Mouse (Mus musculus) forebrain, embryonic 12.5 days (tissue): Measurements from ENCODE around the gene Fam210b. TPM values are rescaled to one million over a fixed set of nuclear protein-coding genes. Genes with fewer than 3 reads are reported as not detected.
"Not testable (repeated sequence)": the region's sequence is repeated elsewhere in the genome, so short reads cannot be mapped to it uniquely, and the experiment has no call there.

ENCODE experiments used
- ATAC-seq: fragments of 200-750 bp; cut with Nextera tagmentation; 2 replicates; pipeline ENCODE4 v1.8.0; 2017; ENCODE audit warnings: moderate TSS enrichment; ENCODE audit not compliant: low FRiP score
- H3K27ac ChIP-seq: fragments of 300-500 bp; sonication (generic); 2 replicates; pipeline ENCODE4 v1.5.1; 2016; ENCODE audit warnings: mild to moderate bottlenecking
- H3K27me3 ChIP-seq: fragments of 300-500 bp; sonication (generic); 2 replicates; pipeline ENCODE4 v1.6.1; 2016; ENCODE audit warnings: mild to moderate bottlenecking
- H3K36me3 ChIP-seq: fragments of 300-500 bp; sonication (generic); replicated peaks from 2 replicates; pipeline ENCODE4 v1.6.1; 2016; ENCODE audit warnings: mild to moderate bottlenecking
- H3K4me1 ChIP-seq: fragments of 300-500 bp; sonication (generic); 2 replicates; pipeline ENCODE4 v1.6.1; 2016
- H3K4me2 ChIP-seq: fragments of 300-500 bp; sonication (generic); 2 replicates; pipeline ENCODE4 v1.6.1; 2016; ENCODE audit warnings: mild to moderate bottlenecking, moderate library complexity
- H3K4me3 ChIP-seq: fragments of 300-500 bp; sonication (generic); replicated peaks from 2 replicates; pipeline ENCODE4 v1.5.1; 2016; ENCODE audit warnings: mild to moderate bottlenecking
- H3K9ac ChIP-seq: fragments of 300-500 bp; sonication (generic); 2 replicates; pipeline ENCODE4 v1.6.1; 2016; ENCODE audit warnings: mild to moderate bottlenecking
- H3K9me3 ChIP-seq: fragments of 300-500 bp; sonication (generic); 2 replicates; pipeline ENCODE4 v1.6.1; 2016
- WGBS: fragments of 180-500 bp; shearing (Covaris S2); methylation state at CpG from one replicate; pipeline ENCODE4 v1.1.7; 2016; 5-methylcytosine and 5-hydroxymethylcytosine counted together
- polyA plus RNA-seq: library from polyadenylated mRNA; unstranded; fragments of >200 nt; fragmentation: Nextera tagmentation; extraction: Ambion mirVana; gene quantifications from 2 replicates; pipeline ENCODE4 v1.2.1, GENCODE M21; 2016

The Fam210b gene
- polyA plus RNA-seq, result 22.4 and 24.1 TPM in 2 replicates

DNA sequence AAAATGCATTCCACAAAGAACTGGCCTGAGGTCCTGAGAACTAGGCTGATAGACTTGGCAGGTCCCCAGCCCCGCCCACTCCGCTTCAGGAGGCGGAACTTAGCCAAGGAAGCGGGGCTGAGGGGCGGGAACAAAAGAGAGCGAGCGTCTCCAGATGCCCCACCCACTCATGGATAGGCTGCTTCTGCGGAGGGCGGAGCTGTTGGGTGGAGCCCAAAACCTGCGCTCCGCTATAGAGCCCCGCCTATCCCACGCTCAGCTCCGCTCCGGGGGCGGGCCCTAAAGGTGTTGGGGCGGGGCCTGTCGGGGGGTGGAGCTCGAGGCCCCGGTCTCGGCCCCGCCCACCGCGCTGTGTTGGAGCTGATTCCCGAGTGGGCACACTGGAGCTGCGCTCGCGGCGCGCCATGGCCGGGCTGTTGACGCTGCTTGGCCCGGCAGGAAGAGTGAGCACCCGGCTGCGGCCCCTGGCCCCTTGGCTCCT, at the start of gene Fam210b:
Gene Fam210b (plus strand): TSS at position 308 of the 481 bp plus-strand sequence.
- WGBS, result under 1% methylated on average over 35 of the region's 35 CpGs

DNA sequence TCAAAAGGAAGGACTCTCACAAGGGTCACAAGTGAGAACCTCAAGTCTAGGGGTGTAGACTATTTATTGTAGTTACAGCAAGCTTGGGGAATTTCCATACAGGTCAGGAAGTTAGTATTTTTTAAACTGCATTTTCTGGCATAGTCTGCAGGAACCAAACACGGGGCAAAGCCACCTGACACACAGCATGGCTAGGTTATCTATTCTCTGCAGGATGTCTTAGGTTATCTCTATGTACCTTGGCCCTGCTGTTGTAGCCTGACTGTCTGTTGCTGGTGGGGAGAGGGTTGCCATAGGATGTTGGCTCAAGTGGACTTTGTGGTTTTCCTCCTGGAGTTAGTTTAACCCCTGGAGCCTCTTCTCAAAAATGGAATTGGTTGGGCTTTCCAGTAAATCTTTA, 47.3 kb upstream of the Fam210b start:
- no peak overlapping the region for H3K4me2 ChIP-seq
- H3K9me3 ChIP-seq, result no peaks in the 10 kb centered on the region
- H3K4me3 ChIP-seq, result no peak overlapping the region
- H3K9ac ChIP-seq, result no peak overlapping the region
- H3K27ac ChIP-seq, result no peak overlapping the region
- peaks cover 25% of the 10 kb centered on the region; the same call in 1 of the 2 replicates for H3K27me3 ChIP-seq
- peaks cover 23% of the 10 kb centered on the region for H3K4me1 ChIP-seq
- no peak for ATAC-seq
- no peaks in the 10 kb centered on the region for H3K36me3 ChIP-seq
- 64% methylated on average over 1 of the region's 1 CpGs for WGBS

More for the DNA sequence above, at the start of gene Fam210b:
- peak; percentile 96 for ATAC-seq
- Histone ChIP-seq H3K4me3 (peak within 1 kb of the TSS; percentile 65), H3K4me1 (peaks cover 40% of the 10 kb centered on the region), H3K9ac (peak within 1 kb of the TSS; percentile 77), H3K4me2 (peak within 1 kb of the TSS; percentile 95), H3K9me3 (no peaks in the 10 kb centered on the region), H3K36me3 (no peaks in the 10 kb centered on the region), H3K27ac (peak within 1 kb of the TSS; percentile 71), H3K27me3 (peaks cover 11% of the 10 kb centered on the region; the same call in 1 of the 2 replicates)

- Histone ChIP-seq H3K4me3 (no peak overlapping the region), H3K36me3 (no peaks in the 10 kb centered on the region), H3K4me2 (no peak overlapping the region), H3K27me3 (peaks cover 25% of the 10 kb centered on the region; the same call in 1 of the 2 replicates), H3K27ac (no peak overlapping the region), H3K9ac (no peak overlapping the region), H3K9me3 (no peaks in the 10 kb centered on the region), H3K4me1 (peaks cover 22% of the 10 kb centered on the region)
- no peak for ATAC-seq
- 42% methylated on average over 1 of the region's 1 CpGs for WGBS
Observed at GRCm38 (mm10) chr2:172298542-172298941, 46.8 kb upstream of the Fam210b start.

- Histone ChIP-seq H3K4me1 (peaks cover 27% of the 10 kb centered on the region), H3K27me3 (peaks cover 25% of the 10 kb centered on the region; the same call in 1 of the 2 replicates), H3K4me3 (no peak overlapping the region), H3K27ac (peak overlapping the region; percentile 46; the same call in 1 of the 2 replicates), H3K9me3 (no peaks in the 10 kb centered on the region), H3K9ac (0 out of 2 replicates have a peak overlapping the region, but pooled peaks have one; percentile 7), H3K36me3 (no peaks in the 10 kb centered on the region), H3K4me2 (peak overlapping the region; percentile 6; the same call in 1 of the 2 replicates)
- peak; percentile 76 for ATAC-seq
- WGBS, result 2% methylated on average over 14 of the region's 14 CpGs
Observed at GRCm38 (mm10) chr2:172299126-172299921, 46.0 kb upstream of the Fam210b start.

DNA sequence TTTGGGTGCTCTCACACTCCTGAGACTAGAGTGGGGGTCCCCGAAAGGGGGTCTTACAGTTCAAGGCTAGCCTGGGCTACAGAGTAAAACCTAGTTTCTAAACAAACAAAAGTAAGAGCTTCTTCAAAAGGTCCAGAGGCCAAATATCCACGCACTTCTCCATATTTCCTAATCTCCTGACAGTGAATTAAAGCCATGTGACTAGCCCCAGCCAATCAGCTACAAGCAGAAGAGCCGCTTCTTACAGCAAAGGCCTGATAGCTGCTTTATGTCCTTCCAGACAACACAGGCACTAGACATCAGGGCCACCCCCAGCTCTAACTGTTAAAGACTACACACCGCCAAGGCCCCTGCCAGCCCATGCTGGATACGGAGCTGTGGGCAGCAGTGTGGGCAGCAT, 43.0 kb upstream of the Fam210b start:
- 91% methylated on average over 5 of the region's 5 CpGs for WGBS
- H3K9ac ChIP-seq, result no peak overlapping the region
- peaks cover 15% of the 10 kb centered on the region; the same call in 1 of the 2 replicates for H3K27me3 ChIP-seq
- H3K4me3 ChIP-seq, result no peak overlapping the region
- peaks cover 31% of the 10 kb centered on the region for H3K4me1 ChIP-seq
- H3K4me2 ChIP-seq, result no peak overlapping the region
- no peaks in the 10 kb centered on the region for H3K9me3 ChIP-seq
- H3K27ac ChIP-seq, result no peak overlapping the region
- H3K36me3 ChIP-seq, result no peaks in the 10 kb centered on the region
- no peak for ATAC-seq

GRCm38 (mm10) chr2:172304118-172304708, 41.2 kb upstream of the Fam210b start:
- Histone ChIP-seq H3K27me3 (peaks cover 5% of the 10 kb centered on the region; the same call in 1 of the 2 replicates), H3K4me2 (no peak overlapping the region), H3K9ac (no peak overlapping the region), H3K4me3 (no peak overlapping the region), H3K27ac (no peak overlapping the region), H3K4me1 (peaks cover 24% of the 10 kb centered on the region), H3K9me3 (no peaks in the 10 kb centered on the region), H3K36me3 (no peaks in the 10 kb centered on the region)
- ATAC-seq, result peak; percentile 42; the same call in 1 of the 2 replicates
- WGBS, result 42% methylated on average over 8 of the region's 8 CpGs

GRCm38 (mm10) chr2:172305546-172305945, 39.8 kb upstream of the Fam210b start:
- H3K36me3 ChIP-seq, ATAC-seq, H3K9me3 ChIP-seq, H3K27me3 ChIP-seq, H3K4me3 ChIP-seq, H3K4me2 ChIP-seq, H3K27ac ChIP-seq, H3K9ac ChIP-seq: not testable (repeated sequence)
- H3K4me1 ChIP-seq, result peaks cover 10% of the 10 kb centered on the region
- 84% methylated on average over 7 of the region's 7 CpGs for WGBS

DNA sequence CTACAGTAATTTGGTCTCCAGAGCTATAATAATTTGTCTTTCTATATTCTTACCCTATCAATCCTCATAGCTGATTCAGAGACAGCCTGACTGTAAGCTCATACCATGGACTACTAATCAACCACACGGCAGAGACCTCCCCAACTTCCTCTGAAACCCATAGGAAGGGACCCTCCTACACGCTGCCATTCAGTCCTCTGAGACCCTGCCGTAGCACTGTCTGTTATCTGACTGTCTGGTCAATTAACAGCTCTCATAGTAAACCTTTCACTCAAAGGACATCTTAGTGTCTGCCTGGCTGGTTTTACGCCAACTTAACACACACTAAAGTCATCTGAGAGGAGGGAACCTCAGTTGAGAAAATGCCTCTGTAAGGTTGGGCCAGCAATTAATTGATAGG, 38.8 kb upstream of the Fam210b start:
- Histone ChIP-seq H3K27ac (no peak overlapping the region), H3K9me3 (no peaks in the 10 kb centered on the region), H3K9ac (no peak overlapping the region), H3K36me3 (no peaks in the 10 kb centered on the region), H3K4me3 (no peak overlapping the region), H3K4me2 (no peak overlapping the region), H3K4me1 (peaks cover 10% of the 10 kb centered on the region), H3K27me3 (no peaks in the 10 kb centered on the region)
- no peak for ATAC-seq
- WGBS, result 83% methylated on average over 4 of the region's 4 CpGs

DNA sequence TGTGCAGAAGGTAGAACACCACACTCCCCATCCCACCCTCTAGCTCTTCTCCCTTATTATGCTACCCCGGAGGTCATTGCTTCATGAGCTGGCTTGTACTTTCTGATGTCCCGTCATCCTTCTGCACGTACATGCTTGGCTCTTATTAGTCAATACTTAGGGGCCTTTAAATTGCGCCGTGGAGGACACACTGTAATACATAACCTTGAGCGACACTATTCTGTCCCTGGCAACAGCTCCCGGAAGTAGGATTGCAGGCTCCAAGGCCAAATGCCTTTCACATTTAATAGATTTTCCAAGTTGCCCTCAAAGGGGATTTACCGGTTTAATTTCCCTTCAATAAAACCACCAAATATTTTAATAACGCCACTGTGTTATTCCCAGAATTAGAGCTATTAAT, 33.6 kb upstream of the Fam210b start:
- Histone ChIP-seq H3K9ac (no peak overlapping the region), H3K27me3 (no peaks in the 10 kb centered on the region), H3K4me1 (no peaks in the 10 kb centered on the region), H3K9me3 (no peaks in the 10 kb centered on the region), H3K27ac (no peak overlapping the region), H3K4me3 (no peak overlapping the region), H3K4me2 (no peak overlapping the region), H3K36me3 (no peaks in the 10 kb centered on the region)
- 91% methylated on average over 9 of the region's 9 CpGs for WGBS
- no peak for ATAC-seq

DNA sequence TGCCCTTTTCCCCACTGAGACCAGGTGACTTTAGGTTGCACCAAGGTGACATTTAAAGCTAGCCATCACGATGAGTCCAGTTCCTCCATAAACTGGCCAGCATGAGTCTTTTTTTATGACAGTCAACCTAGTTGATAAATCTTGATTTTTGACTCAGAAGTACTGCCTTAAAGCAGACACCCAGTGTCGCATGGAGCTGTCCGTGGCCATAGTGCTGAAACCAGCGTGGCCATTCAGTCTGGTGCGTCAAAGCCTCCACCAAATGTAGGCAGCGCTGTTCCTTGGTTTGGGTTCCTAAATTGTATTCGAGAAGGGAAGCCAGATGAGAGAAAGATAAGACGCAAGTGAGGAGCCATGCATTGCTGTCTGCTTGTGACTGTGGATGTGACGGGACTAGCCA, 24.5 kb upstream of the Fam210b start:
- ATAC-seq, result no peak
- H3K36me3 ChIP-seq, result no peaks in the 10 kb centered on the region
- no peak overlapping the region for H3K9ac ChIP-seq
- no peak overlapping the region for H3K4me2 ChIP-seq
- peaks cover 3% of the 10 kb centered on the region; the same call in 1 of the 2 replicates for H3K27me3 ChIP-seq
- no peak overlapping the region for H3K4me3 ChIP-seq
- 24% methylated on average over 9 of the region's 9 CpGs for WGBS
- H3K9me3 ChIP-seq, result no peaks in the 10 kb centered on the region
- H3K4me1 ChIP-seq, result no peaks in the 10 kb centered on the region
- H3K27ac ChIP-seq, result no peak overlapping the region

GRCm38 (mm10) chr2:172328248-172328647, 17.1 kb upstream of the Fam210b start:
- no peak overlapping the region for H3K27ac ChIP-seq
- no peak; the same call in 1 of the 2 replicates for ATAC-seq
- no peaks in the 10 kb centered on the region for H3K9me3 ChIP-seq
- WGBS, result 43% methylated on average over 8 of the region's 8 CpGs
- H3K9ac ChIP-seq, result no peak overlapping the region
- no peak overlapping the region for H3K4me3 ChIP-seq
- H3K27me3 ChIP-seq, result peaks cover 38% of the 10 kb centered on the region
- H3K4me2 ChIP-seq, result no peak overlapping the region
- no peaks in the 10 kb centered on the region for H3K36me3 ChIP-seq
- peaks cover 7% of the 10 kb centered on the region for H3K4me1 ChIP-seq

DNA sequence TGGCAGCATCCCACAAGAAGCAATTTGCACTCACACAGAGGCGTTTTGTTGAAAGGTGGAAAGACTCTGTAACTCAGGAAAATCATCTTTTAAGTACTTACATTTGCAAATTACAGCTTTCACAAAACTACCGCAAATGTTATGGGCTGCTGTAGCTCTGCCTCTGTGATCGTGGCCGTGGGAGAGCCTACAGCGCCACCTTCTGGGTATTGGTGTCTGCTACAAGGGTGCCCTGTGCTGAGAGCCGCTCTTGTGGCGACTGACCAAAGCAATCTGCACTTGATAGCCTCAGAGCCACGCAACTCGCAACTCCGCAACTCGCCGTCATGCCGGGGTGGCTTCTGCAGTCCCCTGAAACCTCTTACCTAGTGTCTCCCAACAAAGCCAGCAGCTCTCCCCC, 16.2 kb upstream of the Fam210b start:
- no peak overlapping the region for H3K27ac ChIP-seq
- H3K4me3 ChIP-seq, result no peak overlapping the region
- WGBS, result 3% methylated on average over 13 of the region's 13 CpGs
- H3K27me3 ChIP-seq, result peaks cover 38% of the 10 kb centered on the region
- peak; percentile 85; the same call in 1 of the 2 replicates for ATAC-seq
- peaks cover 7% of the 10 kb centered on the region for H3K4me1 ChIP-seq
- no peaks in the 10 kb centered on the region for H3K9me3 ChIP-seq
- peak overlapping the region; percentile 40 for H3K4me2 ChIP-seq
- H3K9ac ChIP-seq, result no peak overlapping the region
- H3K36me3 ChIP-seq, result no peaks in the 10 kb centered on the region
